Mouse (Mus musculus): Measurements from ENCODE around the gene Aaas.

Gene Aaas

DNA sequence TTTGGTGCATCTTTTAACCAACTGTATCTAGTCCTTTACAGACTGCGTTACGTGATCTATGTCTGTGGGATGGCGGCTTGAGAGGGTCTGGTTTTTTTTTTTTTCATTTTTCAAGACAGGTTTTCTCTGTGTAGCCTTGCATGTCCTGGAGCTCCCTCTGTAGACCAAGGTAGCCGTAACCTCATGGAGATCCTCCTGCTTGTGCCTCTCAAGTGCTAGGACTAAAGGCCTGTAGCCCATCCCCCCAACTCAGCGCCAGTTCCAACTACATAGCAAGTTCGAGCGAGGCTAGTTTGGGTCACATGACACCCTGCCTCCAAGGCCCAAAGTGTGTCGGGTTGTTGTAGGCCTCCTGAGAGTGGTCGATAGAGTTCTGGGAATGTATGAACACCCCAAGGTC, 41.9 kb downstream of the Aaas start:
- DNase-seq (ENCODE audit: low spot score in 2 of 2): no peak

DNA sequence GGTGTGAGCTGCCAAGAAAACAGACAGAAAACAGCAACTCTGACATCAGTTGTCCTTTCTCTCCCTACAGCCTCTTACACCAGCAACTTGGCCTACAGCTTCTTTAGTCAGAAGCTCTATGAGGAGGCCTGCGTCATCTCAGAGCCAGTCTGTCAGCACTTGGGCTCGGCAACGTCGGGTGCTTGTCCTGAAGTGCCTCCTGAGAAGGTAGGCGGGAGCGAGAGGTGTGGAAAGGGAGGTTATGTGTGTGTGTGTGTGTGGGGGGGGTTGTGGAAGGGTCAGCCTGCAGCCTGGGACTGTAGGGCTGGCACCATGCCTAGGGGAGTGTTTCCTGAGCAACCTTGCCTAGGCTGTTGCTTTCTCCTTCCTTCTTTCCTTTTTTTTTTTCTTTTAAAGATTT, 48.0 kb downstream of the Aaas start:
- no peak for DNase-seq (ENCODE audit: low spot score in 2 of 2)

DNA sequence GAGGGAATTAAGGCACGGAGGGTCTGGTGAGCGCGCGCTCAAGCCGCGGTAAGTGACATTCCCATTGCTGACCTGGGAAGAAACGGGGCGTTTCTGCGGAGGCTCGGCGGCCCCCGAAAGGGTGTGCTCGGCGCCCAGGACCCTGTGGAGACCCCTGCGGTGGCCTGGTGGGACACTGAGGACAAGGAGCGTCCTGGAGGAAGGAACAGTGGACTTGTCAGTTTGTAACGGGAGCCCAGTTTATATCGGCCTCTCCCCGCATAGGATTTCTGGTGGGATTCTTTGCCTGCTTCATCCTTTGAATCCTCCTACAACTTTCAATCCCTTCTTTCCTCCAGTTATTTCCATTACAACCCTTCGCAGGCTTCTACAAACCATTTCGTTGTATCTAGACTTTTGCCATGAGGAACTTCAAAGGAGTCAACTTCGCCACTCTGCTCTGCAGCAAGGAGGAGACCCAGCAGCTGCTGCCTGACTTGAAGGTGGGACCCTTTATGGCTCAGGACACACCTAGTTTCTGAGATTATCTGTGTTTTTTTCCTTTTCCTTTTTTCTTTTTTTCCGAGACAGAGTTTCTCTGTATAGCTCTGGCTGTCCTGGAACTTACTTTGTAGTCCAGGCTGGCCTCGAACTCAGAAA, 54.1 kb downstream of the Aaas start:
- DNase-seq (ENCODE audit: low spot score in 2 of 2): no peak

DNA sequence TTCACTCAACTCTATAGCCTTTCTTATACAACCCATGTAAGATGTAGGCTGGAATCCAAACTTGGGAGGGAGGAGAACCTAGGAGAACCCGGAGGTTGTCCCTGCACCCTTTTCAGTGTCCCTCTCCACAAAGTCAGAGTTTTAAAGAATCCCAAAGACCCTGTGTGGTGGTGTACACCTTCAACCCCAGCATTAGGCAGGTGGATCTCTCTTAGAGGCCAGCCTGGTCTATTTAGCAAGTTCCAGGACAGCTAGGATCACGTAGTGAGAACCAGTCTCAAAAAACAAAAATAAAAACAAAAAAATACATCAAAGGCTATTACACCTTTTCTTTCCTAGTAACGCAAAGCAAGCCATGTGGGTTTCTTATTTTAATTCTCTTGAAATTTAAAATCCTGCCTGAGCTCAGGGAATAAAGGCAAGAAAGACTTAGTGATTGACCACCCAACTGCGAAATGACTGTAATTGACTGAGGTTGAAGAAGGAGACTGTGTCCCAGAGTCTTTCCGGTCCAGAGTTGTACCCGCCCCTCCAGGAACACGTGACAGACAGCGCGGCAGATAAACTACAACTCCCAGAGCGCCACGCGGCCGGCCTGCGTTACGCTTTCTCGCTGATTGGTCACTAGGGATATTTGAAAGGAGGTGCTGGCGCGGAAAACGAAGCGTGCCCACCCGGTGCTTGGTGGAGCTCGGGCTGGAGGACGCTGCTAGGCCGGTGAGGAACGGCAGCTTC, 54.8 kb downstream of the Aaas start, which contains the start of gene Espl1:
TSS of gene Espl1 (plus strand) at position 634 of the 735 bp plus-strand sequence.
- DNase-seq (ENCODE audit: low spot score in 2 of 2): peak; percentile 91 to 95
